Mouse (Mus musculus) heart, embryonic 15.5 days (tissue): ENCODE results near the gene Znrf2. TPM values are rescaled to one million over a fixed set of nuclear protein-coding genes. Genes with fewer than 3 reads are reported as not detected.

Experiments
- ATAC-seq: fragments of 200-750 bp; cut with Nextera tagmentation; replicated peaks from 2 replicates; pipeline ENCODE4 v1.8.0; 2017; ENCODE audit warnings: low read depth, moderate TSS enrichment; ENCODE audit not compliant: insufficient number of reproducible peaks, insufficient read depth, low FRiP score
- H3K27ac ChIP-seq: fragments of 300-500 bp; sonication (generic); 2 replicates; pipeline ENCODE4 v1.5.1; 2015; ENCODE audit warnings: mild to moderate bottlenecking, inconsistent platforms
- H3K27me3 ChIP-seq: fragments of 300-500 bp; sonication (generic); 2 replicates; pipeline ENCODE4 v1.6.1; 2015; ENCODE audit warnings: inconsistent platforms
- H3K36me3 ChIP-seq: fragments of 300-500 bp; sonication (generic); 2 replicates; pipeline ENCODE4 v1.6.1; 2015; ENCODE audit warnings: mild to moderate bottlenecking, inconsistent platforms
- H3K4me1 ChIP-seq: fragments of 300-500 bp; sonication (generic); replicated peaks from 2 replicates; pipeline ENCODE4 v1.6.1; 2015; ENCODE audit warnings: inconsistent platforms
- H3K4me2 ChIP-seq: fragments of 300-500 bp; sonication (generic); 2 replicates; pipeline ENCODE4 v1.6.1; 2015; ENCODE audit warnings: inconsistent platforms, mild to moderate bottlenecking, moderate library complexity
- H3K4me3 ChIP-seq: fragments of 300-500 bp; sonication (generic); 2 replicates; pipeline ENCODE4 v1.5.1; 2015; ENCODE audit warnings: mild to moderate bottlenecking, inconsistent platforms
- H3K9ac ChIP-seq: fragments of 300-500 bp; sonication (generic); 2 replicates; pipeline ENCODE4 v1.6.1; 2015; ENCODE audit warnings: mild to moderate bottlenecking, inconsistent platforms
- H3K9me3 ChIP-seq: fragments of 300-500 bp; sonication (generic); replicated peaks from 2 replicates; pipeline ENCODE4 v1.6.1; 2016; ENCODE audit warnings: inconsistent platforms
- WGBS: fragments of 180-500 bp; shearing (Covaris S2); methylation state at CpG from one replicate; pipeline ENCODE4 v1.1.7; 2015; ENCODE audit warnings: mixed read lengths; 5-methylcytosine and 5-hydroxymethylcytosine counted together
- polyA plus RNA-seq: library from polyadenylated mRNA; unstranded; fragments of >200 nt; fragmentation: Nextera tagmentation; extraction: Ambion mirVana; gene quantifications from 2 replicates; pipeline ENCODE4 v1.2.1, GENCODE M21; 2015

Znrf2 gene
- polyA plus RNA-seq = 2.7 and 2.8 TPM in 2 replicates

DNA sequence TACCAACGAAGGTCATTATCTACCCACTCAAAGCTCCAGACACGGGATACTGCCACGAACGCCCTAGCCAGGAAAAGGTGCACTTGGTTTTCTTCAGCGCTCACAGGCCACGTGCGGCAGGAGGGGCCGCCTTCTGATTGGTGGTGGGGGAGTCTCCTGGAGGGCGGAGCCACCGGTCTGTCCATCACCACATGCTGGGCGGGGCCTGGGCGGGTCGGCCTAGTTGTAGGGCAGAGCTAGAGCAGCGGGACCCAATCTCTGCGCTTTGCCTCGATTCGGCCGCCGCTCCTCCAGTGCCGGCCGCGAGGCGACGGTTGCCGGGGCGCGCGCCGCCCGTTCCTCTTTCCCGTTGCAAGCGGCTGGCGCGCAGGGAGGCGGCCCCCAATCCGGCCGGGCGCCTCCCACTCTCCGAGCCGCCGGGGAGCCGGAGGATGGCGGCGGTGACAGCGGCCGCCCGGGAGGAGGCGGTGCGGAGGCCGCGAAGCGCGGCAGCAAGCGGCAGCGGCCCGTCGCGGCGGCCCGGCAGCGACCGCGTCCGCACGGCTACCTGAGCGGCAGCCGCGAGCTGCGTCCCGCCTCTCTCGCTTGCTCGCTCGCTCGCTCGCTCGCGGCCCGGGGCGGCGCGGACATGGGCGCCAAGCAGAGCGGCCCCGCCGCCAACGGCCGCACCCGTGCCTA lies at the start of gene Znrf2:
TSS of gene Znrf2 (plus strand) at position 529 of the 678 bp plus-strand sequence.
- Histone ChIP-seq H3K4me1 (peaks cover 36% of the 10 kb centered on the region), H3K27ac (peak within 1 kb of the TSS; percentile 98), H3K9me3 (no peaks in the 10 kb centered on the region), H3K36me3 (no peaks in the 10 kb centered on the region), H3K27me3 (no peaks in the 10 kb centered on the region), H3K9ac (peak within 1 kb of the TSS; percentile 96), H3K4me3 (peak within 1 kb of the TSS; percentile 74), H3K4me2 (peak within 1 kb of the TSS; percentile 55)
- WGBS = under 1% methylated on average over 78 of the region's 88 CpGs
- peak; percentile 98 for ATAC-seq

GRCm38 (mm10) chr6:54767746-54768145 lies 49.0 kb upstream of the Znrf2 start:
- H3K4me1 ChIP-seq = peaks cover 21% of the 10 kb centered on the region
- no peak overlapping the region for H3K4me2 ChIP-seq
- H3K4me3 ChIP-seq = no peak overlapping the region
- no peak overlapping the region for H3K27ac ChIP-seq
- WGBS = 29% methylated on average over 4 of the region's 4 CpGs
- no peaks in the 10 kb centered on the region for H3K9me3 ChIP-seq
- H3K9ac ChIP-seq = no peak overlapping the region
- H3K27me3 ChIP-seq = no peaks in the 10 kb centered on the region
- no peaks in the 10 kb centered on the region for H3K36me3 ChIP-seq
- no peak for ATAC-seq

- Histone ChIP-seq H3K36me3 (no peaks in the 10 kb centered on the region), H3K4me2 (peak overlapping the region; percentile 16; the same call in 1 of the 2 replicates), H3K4me1 (peaks cover 21% of the 10 kb centered on the region), H3K27me3 (no peaks in the 10 kb centered on the region), H3K9me3 (no peaks in the 10 kb centered on the region), H3K9ac (no peak overlapping the region), H3K27ac (0 out of 2 replicates have a peak overlapping the region, but pooled peaks have one; percentile 15), H3K4me3 (no peak overlapping the region)
- 67% methylated on average over 4 of the region's 4 CpGs for WGBS
- no peak for ATAC-seq
Measured at GRCm38 (mm10) chr6:54770766-54771165, 46.0 kb upstream of the Znrf2 start.

- H3K4me3 ChIP-seq = no peak overlapping the region
- no peak overlapping the region for H3K9ac ChIP-seq
- H3K9me3 ChIP-seq = no peaks in the 10 kb centered on the region
- H3K27me3 ChIP-seq = no peaks in the 10 kb centered on the region
- no peaks in the 10 kb centered on the region for H3K36me3 ChIP-seq
- H3K4me1 ChIP-seq = peaks cover 21% of the 10 kb centered on the region
- peak overlapping the region; percentile 16; the same call in 1 of the 2 replicates for H3K4me2 ChIP-seq
- WGBS = 28% methylated on average over 8 of the region's 8 CpGs
- H3K27ac ChIP-seq = peak overlapping the region; percentile 62
- peak; percentile 72; the same call in 1 of the 2 replicates for ATAC-seq
Measured at GRCm38 (mm10) chr6:54771171-54771570, 45.5 kb upstream of the Znrf2 start.

DNA sequence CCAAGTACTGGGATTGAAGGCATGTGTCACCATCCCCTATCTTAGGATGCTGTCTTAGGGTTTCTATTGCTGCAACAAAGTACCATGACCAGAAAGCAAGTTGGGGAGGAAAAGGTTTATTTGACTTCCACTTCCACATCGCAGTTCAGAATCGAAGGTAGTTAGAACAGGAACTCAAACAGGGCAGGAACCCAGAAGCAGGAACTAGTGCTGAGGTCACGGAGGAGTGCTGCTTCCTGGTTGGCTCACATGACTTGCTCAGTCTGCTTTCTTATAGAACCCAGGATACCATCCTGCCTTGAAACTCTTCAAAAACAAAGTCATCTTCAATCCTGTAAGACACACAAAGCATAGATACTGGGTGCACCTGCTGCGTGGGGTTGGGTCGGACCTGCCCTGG lies 44.6 kb upstream of the Znrf2 start:
- H3K4me1 ChIP-seq = peaks cover 21% of the 10 kb centered on the region

GRCm38 (mm10) chr6:54775739-54776138 lies 41.0 kb upstream of the Znrf2 start:
- H3K27ac ChIP-seq = no peak overlapping the region
- no peak overlapping the region for H3K9ac ChIP-seq
- no peaks in the 10 kb centered on the region for H3K9me3 ChIP-seq
- H3K4me3 ChIP-seq = no peak overlapping the region
- no peak overlapping the region for H3K4me2 ChIP-seq
- no peaks in the 10 kb centered on the region for H3K36me3 ChIP-seq
- no peak for ATAC-seq
- peaks cover 10% of the 10 kb centered on the region for H3K4me1 ChIP-seq
- H3K27me3 ChIP-seq = no peaks in the 10 kb centered on the region

More for the DNA sequence above, 44.6 kb upstream of the Znrf2 start:
- no peaks in the 10 kb centered on the region for H3K36me3 ChIP-seq
- H3K9me3 ChIP-seq = no peaks in the 10 kb centered on the region
- WGBS = 88% methylated on average over 5 of the region's 5 CpGs
- H3K4me3 ChIP-seq = no peak overlapping the region
- H3K9ac ChIP-seq = no peak overlapping the region
- H3K27me3 ChIP-seq = no peaks in the 10 kb centered on the region
- no peak overlapping the region for H3K4me2 ChIP-seq
- H3K27ac ChIP-seq = no peak overlapping the region
- no peak for ATAC-seq

DNA sequence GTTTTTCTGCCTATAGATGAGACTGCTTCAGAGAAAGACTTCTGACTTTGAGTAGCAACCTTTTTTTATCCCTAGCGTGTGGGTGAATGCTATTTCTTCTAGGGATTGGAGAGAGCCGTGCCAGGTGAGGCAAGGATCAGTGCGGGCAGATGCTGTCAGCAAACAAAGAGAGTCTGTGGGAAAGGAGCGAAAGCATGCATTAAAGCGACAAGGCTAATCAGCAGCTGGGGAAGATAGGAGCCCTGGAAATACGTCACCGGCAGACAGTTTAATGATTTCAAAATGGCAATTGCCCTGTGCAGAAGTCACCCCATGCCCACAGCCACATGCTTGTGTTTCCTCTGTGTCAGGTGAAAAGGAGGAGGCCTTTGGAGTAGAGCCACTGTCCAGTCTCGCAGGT lies 39.1 kb upstream of the Znrf2 start:
- no peak overlapping the region for H3K4me3 ChIP-seq
- no peak for ATAC-seq
- H3K4me2 ChIP-seq = no peak overlapping the region
- no peak overlapping the region for H3K9ac ChIP-seq
- H3K9me3 ChIP-seq = no peaks in the 10 kb centered on the region
- no peaks in the 10 kb centered on the region for H3K27me3 ChIP-seq
- no peak overlapping the region for H3K27ac ChIP-seq
- H3K4me1 ChIP-seq = peaks cover 15% of the 10 kb centered on the region
- no peaks in the 10 kb centered on the region for H3K36me3 ChIP-seq
- WGBS = 29% methylated on average over 8 of the region's 8 CpGs

DNA sequence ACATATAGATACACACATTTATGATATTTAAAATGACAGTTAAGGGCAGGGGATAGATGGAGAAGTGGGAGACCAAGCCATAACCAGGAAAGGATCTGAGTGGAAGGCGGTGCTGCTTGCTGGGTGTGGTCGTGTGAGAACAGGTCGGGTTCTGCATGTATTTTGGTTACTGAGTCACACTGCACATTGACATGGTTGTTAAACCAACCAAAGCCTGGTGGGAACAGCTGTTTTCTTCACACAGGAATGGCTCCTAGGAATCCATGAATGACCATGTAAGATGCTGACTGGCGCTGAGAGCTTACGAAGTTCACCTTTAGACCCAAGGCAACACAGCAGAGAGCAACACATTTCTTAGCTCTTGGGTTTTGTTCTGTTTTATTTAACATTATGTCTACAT lies 36.7 kb upstream of the Znrf2 start:
- peaks cover 15% of the 10 kb centered on the region for H3K4me1 ChIP-seq
- no peak overlapping the region for H3K9ac ChIP-seq
- H3K27ac ChIP-seq = no peak overlapping the region
- H3K4me2 ChIP-seq = no peak overlapping the region
- WGBS = 89% methylated on average over 5 of the region's 5 CpGs
- no peaks in the 10 kb centered on the region for H3K36me3 ChIP-seq
- H3K27me3 ChIP-seq = no peaks in the 10 kb centered on the region
- no peaks in the 10 kb centered on the region for H3K9me3 ChIP-seq
- ATAC-seq = no peak
- H3K4me3 ChIP-seq = no peak overlapping the region

DNA sequence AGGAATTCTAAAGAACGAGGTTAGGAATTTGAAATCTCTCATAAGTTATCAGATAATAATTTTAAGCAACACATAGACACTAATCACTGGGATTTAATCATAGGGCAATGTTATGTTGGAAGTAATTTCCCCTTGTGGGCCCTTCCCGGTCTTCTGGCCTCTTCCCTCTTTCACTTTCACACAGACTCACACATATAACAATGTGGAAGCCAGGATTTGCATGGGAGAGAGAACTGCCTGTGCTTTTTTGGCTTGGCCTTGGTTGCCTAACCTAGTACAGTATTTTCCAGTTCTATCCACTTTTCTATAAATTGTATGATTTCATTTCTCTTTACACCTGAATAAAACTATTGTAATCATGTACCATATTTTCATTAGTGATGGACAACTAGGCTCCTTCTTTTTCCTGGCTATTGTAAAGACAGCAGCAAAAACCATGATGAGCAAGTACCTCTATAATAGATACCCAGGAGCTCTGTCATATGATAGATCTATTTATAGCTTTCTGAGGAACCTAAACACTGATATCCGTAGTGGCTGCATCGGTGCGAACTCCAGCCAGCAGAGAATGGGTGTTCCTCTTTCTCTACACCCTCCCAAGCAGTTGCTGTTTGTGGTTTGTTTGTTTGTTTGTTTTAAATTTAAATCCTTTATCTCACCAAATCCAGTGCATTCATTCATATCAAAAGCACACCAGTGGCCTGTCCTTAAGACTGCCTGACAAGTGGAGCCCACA lies 36.0 kb upstream of the Znrf2 start:
- 45% methylated on average over 5 of the region's 5 CpGs for WGBS
- Histone ChIP-seq H3K27ac (no peak overlapping the region), H3K4me2 (no peak overlapping the region), H3K4me1 (peaks cover 15% of the 10 kb centered on the region), H3K36me3 (no peaks in the 10 kb centered on the region), H3K4me3 (no peak overlapping the region), H3K9me3 (no peaks in the 10 kb centered on the region), H3K9ac (no peak overlapping the region), H3K27me3 (no peaks in the 10 kb centered on the region)
- ATAC-seq = no peak

- no peaks in the 10 kb centered on the region for H3K27me3 ChIP-seq
- H3K9me3 ChIP-seq = no peaks in the 10 kb centered on the region
- no peak overlapping the region for H3K4me3 ChIP-seq
- H3K9ac ChIP-seq = no peak overlapping the region
- no peak for ATAC-seq
- 65% methylated on average over 6 of the region's 6 CpGs for WGBS
- no peak overlapping the region for H3K27ac ChIP-seq
- H3K4me1 ChIP-seq = peaks cover 15% of the 10 kb centered on the region
- no peak overlapping the region for H3K4me2 ChIP-seq
- H3K36me3 ChIP-seq = no peaks in the 10 kb centered on the region
Measured at GRCm38 (mm10) chr6:54781881-54782280, 34.8 kb upstream of the Znrf2 start.

- ATAC-seq = no peak
- Histone ChIP-seq H3K4me1 (peaks cover 22% of the 10 kb centered on the region), H3K9me3 (no peaks in the 10 kb centered on the region), H3K36me3 (no peaks in the 10 kb centered on the region), H3K4me2 (no peak overlapping the region), H3K9ac (no peak overlapping the region), H3K4me3 (no peak overlapping the region), H3K27ac (no peak overlapping the region), H3K27me3 (no peaks in the 10 kb centered on the region)
- WGBS = 69% methylated on average over 5 of the region's 5 CpGs
Measured at GRCm38 (mm10) chr6:54785098-54785730, 31.5 kb upstream of the Znrf2 start.
